Mouse (Mus musculus): ENCODE results near the gene Arsb.
"Not testable (repeated sequence)": the region's sequence is repeated elsewhere in the genome, so short reads cannot be mapped to it uniquely, and the experiment has no call there.

The Arsb gene

DNA sequence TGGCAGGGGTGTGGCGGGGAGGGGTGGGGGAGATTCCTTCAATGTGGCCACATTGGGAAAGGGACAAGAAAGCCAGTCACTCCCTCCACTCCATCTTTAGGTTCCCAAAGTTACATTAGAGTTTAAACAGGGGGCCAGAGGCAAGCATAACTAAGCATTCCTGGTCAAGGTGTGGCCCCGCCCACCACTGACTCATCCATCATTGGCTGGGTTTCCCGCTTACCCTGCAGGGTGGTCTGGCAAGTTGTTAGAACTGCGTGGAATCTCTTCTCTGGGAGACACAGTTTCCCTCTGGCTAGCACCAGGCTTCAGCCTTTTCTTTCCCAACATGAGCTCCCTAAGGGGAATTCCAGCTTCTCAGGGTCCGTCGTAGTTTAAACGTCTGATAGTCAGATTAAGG lies 213.8 kb downstream of the Arsb start:
- CTCF ChIA-PET, result no interaction called here

GRCm38 (mm10) chr13:93985750-93986149 lies 214.3 kb downstream of the Arsb start:
- CTCF ChIA-PET, result not testable (repeated sequence)

DNA sequence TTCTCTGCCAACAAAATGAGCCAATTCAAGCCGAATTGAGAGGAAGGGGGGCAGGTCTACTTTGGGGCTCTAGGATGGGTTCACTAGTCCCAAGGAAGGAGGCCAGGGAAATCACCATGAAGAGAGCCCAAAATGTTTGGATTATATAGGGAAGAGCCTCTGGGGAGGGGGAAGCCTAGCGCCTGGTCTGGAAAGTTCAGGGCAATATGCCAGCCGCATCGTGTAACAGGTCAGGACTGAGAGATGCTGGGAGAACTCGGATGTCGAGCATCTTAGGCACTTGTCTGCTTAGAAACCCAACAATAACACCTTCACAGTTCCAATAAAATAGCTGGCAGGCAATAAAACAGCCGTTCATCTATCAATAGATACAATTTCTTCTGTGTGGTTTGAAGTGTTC lies 216.2 kb downstream of the Arsb start:
- CTCF ChIA-PET, result no interaction called here

DNA sequence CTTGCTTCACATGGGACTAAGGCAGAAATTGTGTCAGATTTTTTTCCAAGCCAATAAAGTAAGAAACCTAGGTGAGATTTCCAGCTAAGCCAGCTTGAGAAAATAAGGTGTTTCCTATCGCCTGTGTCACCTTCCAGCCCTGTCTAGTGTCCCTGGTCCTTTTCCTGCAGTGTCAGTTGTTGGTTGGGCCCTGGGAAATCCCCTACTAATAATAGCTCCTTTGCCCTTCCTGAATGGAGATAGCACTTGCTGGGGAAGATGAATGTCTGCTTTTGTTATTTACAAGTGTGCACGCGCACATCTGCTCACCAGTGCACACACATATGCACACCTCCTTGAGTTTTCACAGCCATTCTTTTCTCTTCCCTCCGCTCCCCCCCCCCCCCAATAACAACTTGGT lies 217.8 kb downstream of the Arsb start:
- CTCF ChIA-PET, result no interaction called here

DNA sequence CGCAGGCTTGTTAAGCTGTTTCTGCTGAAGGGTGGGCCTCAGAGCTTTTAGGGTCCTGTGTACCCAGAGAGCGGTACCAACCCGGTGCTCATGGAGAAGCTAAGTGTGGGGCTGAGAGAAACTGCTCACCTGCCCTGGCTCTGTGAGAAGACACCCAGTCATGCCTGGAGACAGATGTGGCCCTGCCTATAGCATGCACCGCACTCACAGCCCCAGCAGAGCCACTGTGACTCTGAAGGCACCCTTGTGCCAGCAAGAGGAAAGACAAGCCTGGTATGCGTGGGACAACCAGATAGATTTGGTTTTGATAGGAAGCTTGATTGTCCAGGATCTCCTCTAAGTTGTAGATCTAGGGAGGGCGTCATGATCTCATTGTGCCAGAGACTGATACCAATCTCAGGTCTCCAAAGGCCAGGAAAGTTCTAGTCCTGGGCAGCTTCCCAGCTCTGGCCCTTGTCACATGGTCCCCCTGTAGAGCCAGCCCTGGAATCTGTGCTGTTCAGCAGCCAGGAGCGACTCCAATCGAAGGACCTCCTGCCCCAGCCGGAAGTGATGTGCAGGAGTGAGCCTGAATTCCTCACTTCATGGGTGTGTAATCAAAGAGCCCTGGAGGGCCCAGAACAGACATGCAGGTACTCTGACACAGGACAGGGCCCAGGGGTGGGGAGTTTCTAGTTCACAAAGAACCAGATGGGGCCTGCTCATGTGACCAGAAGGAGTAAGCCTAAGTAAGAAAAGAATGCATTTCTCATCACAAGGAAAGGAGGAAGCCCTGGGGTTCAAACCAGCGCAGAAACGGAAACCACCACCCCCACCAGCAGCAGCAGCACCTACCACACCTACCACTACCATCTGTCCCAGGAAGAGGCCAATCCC lies 218.5 kb downstream of the Arsb start:
- CTCF ChIA-PET, result no interaction called here

GRCm38 (mm10) chr13:93990841-93991240 lies 219.4 kb downstream of the Arsb start:
- CTCF ChIA-PET, result interaction anchor here (0.5 kb wide), 1 partner anchor 636 kb away, joined by 4 read pairs; no protein-coding TSS in a partner anchor

DNA sequence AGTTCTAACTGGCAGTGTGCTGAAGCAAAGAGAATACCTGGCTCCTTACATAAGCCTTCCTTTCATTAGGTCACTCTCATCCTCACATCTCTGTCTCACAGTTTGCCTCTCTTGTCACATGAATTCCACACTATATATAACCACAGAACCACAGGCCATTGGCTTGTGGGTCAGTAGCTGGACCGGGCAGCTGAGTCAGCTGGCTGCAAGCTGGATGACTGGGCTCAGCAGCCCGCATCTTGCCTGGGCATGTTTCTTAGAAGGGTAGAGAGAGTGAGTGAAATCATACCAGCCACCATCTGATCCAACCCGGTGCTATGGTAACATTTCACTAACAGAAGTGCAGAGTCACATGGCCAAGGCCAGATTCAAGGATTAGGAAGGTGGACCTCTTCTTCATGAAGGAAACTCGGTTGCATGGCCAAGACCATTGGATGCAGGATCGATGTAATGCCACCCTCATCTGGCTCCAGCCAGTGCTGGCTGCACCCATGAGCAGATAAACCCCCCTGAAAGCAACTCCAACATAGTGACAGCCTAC lies 221.0 kb downstream of the Arsb start:
- CTCF ChIA-PET, result no interaction called here
